Mouse (Mus musculus) ovary, adult 18-20 months (tissue): ENCODE results near the gene Col27a1.
A peak's percentile ranks its signal among the peaks of the same experiment; 100 is the strongest.
"Not testable (repeated sequence)": the region's sequence is repeated elsewhere in the genome, so short reads cannot be mapped to it uniquely, and the experiment has no call there.

Experiments
- DNase-seq: peaks from one replicate; pipeline ENCODE4 v3.0.0; 2022; ENCODE audit warnings: low spot score, mixed read lengths

Col27a1 gene

DNA sequence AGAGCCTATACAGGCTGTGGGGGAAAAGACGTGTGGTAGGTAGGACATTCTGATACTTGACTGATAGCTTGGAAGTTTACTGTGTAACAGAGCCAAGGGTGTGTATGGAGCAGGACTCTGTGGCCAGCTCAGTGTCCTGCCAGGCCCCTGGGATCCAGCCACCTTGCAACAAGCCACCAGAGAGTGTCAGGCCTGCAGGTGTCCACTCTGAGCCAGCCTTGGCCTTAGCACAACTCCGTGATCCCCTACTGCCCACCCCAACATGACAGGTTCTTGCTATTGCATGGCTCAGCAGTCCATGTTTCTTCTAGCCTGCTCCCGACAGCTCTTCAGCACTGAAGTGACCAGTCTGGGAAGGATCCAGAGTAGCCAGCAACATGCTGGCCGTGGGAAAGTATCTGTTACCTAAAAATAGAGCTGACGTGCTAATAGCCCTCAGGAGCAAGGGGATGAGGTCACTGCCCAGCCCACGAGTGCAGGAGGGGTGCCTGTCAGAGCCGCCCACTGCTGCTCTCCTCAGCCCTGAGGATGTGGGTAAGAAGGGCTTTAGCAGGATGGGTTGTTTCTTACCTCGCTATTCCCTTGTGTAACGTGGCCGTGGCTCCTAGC is 96.5 kb downstream of the Col27a1 start:
- no peak for DNase-seq

DNA sequence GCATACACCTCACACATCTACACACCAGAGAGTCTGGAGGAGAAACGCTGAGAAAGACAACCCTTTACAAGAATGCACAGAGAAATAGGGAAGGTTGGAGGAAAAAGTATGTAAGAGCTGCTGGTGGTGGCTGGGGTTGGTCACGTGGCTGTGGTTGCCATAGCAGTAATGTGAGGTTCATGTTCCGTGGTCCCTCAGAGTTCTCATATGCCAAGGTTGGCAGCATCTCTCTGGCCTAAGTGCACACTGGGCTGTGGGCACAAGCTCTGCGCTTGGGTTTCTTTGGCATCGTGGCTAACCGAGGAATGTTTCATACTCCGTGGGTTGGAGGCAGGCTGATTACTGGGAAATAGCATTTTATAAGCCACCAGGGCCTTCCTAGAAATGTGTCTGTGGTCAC is 97.6 kb downstream of the Col27a1 start:
- DNase-seq, result no peak

DNA sequence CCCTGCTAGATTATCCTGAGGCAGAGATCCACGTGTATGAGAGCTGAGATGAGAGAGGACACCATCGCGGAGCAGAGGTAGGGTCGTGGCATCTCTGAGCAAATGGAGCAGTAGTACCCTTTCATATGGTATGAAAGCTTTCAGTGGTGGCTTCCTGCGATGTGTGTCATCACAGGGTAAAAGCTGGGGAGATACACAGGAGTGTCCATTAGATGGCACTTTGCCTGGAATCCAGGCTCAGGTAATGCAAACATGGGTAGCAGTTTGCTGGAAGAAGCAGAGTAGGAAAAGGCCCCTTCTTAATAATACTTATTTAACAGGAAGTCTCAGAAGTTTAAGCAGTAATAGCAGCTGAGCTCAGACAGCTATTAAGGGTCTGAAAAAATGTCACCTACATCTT is 100.3 kb downstream of the Col27a1 start:
- DNase-seq, result no peak

DNA sequence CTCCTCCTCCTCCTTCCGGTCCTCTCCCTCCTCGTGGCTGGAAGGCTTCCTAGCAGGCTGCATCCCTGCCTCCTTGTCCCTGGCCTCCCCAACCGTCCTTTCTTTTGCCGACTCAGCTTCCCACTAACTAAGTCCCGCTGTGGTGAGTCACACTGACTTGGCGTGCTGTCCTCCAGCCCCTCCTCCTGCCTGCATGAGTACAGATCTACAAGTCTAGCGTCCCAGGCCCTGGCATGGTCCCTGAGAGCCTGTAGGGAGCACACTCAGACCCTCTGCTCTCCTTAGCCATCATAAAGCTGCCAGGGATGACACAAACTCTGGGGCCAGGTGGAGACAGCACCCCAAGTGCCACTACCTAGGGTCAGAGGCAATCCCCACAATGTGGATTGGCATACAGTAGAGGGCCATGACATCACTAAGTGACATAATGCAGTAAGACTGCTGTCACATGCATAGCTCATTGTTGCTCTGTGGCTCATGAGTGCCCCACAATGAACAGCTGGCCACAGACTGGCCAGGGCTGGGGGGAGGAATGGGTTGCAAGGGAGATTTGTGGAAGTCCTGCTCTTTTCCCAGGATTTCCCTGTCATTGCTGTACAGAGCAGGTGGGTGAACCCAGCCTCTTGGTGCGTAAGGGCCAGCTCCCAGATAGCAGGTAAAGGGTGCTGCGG is 102.4 kb downstream of the Col27a1 start:
- peak; percentile 70 for DNase-seq

DNA sequence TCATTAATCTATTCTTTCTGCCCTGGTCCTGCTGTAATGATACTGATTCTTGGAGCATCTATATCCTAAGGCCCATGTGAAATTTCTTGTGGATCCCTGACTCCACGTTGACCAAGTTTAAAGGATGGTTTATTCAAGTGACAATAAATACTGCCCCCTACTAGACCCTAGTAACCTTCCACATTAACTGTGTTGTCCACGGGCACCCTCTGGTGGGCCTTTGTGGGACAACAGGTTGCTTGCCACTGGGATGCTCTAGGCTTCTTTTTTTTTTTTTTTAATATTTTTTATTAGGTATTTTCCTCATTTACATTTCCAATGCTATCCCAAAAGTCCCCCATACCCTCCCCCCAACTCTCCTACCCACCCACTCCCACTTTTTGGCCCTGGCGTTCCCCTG is 105.8 kb downstream of the Col27a1 start:
- not testable (repeated sequence) for DNase-seq

DNA sequence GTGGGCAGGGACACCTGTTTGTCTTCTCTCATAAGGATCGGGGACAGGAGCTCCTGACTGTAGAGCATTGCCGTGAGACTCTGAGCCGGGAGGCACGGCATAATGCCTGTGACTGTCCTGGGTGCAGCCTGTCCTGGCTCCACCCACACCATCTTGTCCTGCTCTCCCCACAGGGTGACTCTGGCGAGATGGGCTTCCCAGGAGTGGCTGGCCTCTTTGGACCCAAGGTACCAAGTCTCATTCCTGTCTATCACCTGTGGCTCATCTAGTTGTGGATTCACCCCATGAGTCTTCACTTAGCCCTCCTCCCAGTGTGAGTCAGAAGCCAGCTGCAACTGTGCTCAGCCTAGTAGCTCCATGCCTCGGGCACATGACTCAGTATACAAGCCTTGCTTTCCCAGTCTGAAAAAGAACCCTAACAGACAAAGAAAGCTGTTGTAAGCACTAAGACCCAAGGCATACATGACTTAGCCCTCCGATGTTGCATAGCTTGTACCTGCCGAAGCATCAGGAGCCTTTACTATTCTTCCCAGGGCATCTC is 109.5 kb downstream of the Col27a1 start:
- DNase-seq, result no peak

DNA sequence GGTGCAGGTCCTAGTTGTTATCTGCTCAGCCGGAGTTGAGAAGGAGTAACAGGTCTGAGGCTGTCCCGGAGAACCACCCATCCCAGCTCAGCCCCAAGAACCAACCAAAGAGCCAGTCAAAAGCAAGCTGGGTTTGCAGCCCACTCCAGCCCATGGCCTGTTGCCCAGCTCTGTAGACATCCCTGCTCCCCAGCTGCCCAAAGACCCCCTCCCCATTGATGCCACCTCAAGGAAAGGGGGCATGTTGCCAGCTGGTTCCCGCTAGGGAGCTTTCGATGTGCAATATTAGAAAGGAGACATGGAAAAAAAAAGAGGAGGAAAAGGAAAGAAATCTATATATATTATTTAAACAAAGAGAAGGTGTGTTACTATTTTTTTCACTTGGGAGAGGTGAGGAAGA is 119.6 kb downstream of the Col27a1 start:
- no peak for DNase-seq

DNA sequence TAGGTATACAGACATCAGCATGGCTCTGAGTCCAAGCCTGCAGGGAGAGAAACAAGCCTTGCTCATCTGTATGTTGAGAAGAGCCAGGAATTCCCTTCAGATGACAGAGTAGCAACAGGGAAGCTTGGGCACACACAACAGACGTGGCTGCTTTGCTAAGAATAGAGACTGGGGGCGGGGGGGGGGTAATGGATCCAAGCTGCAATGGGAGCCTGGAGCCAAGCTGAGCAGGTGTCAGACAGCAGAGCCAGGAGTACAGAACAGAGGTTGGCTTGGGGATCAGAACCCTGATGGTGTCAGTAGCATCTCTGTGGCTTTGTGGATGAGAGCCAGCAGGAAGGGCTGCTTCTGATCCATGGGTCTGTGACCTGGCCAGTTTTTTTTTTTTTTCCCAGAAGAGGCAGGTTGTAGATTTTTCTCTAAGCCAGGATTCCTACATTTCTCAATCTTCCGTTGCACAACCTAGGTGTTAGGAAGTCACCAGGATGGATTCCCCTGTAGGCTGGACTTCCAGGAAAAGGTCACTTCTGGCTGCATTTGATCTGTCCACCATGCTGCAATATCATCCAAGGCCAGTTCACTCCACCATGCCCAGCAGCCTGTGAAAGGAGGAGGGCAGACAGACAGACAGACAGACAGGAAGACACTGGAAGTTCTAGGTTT is 124.7 kb downstream of the Col27a1 start:
- no peak for DNase-seq

DNA sequence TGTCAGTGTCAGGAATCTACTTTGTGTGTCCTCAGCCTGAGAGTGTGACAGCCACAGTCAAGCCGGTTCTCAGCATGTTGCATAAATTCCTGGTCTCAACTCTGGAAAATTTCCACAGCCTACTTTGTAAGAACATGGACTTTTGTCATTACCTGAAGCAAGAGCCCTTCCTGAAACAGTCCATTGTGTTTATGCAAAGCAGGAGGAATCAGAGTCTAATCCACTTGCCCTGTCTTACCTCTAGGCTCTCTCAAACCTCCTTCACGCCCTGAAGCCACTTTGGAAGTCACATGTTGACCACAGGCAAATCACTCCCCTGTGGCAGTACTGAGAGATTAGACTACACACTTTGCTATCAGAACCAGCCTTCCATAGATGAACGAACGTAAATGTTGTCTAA is 128.7 kb downstream of the Col27a1 start:
- no peak for DNase-seq

DNA sequence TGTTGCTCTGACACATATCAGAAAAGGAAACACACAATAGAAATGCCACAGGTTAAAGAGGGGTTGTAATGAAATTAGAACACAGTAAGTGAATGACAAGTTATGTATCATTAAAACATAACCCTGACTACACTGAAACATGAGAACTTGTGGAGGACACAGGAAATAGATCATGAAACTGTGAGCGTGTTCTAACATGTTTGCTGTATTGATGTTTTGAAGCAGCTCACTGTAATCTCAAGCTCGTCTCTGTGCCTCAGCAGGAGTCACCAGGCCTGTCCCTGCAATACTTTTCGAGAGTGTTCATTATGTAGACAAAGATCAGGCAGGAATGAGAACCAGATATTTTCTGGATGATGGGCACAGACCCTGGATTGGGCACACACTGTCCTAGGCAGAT is 129.8 kb downstream of the Col27a1 start:
- DNase-seq, result no peak

DNA sequence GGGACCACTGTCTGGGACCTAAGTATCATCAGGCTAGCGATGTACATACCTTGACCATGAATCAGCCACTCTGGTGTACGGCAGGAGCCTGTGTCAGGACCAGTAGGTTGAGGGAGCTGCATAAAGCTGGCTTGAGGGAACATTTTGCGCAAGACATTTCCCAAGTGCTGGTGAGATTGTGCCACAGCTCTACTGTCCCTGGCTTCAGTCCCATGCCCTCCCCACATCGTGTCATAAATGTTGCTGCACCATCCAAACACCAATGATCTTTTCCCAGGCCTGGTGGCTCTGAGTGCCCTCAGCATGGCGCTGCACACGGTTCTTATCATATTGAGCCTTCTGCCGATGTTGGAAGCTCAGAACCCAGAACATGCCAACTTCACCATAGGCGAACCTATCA is 130.5 kb downstream of the Col27a1 start, which contains the start of gene Orm1:
Gene Orm1, plus strand, starts transcription at position 266 of the 400 bp plus-strand sequence.
- no peak for DNase-seq

DNA sequence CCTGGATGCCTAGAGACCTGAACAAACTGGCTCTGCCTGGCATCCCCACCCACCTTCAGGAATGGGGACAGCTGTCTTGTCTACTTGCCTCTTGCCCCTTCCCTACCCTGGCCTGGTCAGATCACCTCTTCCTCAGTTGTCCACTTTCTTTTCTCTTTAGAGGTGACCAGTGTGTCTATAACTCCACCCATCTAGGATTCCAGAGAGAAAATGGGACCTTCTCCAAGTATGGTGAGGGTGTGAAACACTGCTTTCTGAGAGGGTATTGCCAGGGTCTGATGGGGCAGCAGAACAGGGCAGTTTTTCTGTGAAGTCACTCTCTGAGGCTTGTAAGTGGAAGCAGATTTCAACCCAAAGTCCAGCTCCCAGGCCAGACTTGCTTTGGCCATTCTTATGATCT is 131.5 kb downstream of the Col27a1 start:
- no peak for DNase-seq

DNA sequence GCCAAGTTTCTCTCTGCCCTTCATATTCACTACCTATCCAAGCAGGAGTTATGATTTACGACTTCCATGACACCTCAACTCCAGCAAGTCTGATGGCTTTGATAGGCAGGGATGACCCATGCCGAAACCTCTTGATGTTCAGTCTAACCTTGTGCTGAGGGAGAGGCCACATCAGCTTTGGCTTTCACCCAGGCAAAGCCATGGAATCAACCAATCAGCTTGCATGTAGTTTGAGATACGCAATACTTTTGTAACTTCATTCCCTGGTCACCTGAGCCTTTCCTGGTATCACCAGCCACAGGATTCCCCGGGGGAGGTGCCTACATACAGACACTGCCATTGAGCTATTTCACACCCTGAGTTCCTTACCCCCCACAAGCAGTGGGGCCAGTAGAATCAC is 132.9 kb downstream of the Col27a1 start:
- DNase-seq, result no peak

DNA sequence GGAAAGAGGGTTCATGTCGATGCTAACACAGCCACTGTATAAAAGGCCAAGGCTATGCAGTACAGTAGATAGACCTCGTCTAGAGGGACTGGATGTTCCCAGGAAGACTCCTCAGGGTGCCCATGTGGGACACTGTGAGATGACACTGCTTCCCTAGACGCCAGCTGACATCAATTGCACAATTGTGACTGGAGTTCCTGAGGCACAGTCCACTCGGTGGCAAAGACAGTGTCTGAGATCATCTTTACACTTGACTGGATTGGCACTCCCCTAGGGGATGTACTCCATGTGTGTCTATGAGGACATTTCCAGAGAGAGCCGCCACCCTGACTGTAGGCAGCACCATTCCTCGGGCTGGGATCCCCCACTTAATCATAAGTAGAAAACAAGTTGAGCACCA is 134.7 kb downstream of the Col27a1 start:
- no peak for DNase-seq

DNA sequence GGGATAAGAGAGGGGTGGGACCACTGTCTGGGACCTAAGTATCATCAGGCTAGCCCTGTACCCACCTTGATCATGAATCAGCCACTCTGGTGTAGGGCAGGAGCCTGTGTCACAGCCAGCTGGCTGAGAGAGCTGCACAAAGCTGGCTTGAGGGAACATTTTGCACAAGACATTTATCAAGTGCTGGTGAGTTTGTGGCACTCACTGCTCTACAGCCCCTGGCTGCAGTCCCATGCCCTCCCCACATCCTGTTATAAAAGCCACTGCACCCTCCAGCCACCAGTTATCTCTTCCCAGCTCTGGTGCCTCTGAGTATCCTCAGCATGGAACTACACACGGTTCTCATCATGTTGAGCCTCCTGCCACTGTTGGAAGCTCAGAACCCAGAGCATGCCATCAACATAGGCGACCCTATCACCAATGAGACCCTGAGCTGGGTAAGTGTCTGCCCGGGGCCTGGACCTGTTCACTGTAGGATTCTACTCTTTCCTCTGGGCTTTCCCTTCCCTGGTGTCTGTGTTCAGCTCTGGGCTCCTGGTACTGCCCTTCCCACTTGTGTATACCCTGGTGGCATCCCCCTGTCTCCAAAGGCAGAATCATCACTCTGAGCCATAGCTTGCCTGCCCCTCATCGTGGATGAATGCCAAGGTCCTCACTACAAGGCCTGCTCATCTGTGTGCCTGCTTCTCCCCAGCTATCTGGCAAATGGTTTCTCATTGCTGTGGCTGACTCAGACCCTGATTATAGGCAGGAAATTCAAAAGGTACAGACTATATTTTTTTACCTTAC is 142.3 kb downstream of the Col27a1 start, which contains the start of gene Orm3:
Gene Orm3, plus strand, starts transcription at position 286 of the 789 bp plus-strand sequence.
- no peak for DNase-seq

DNA sequence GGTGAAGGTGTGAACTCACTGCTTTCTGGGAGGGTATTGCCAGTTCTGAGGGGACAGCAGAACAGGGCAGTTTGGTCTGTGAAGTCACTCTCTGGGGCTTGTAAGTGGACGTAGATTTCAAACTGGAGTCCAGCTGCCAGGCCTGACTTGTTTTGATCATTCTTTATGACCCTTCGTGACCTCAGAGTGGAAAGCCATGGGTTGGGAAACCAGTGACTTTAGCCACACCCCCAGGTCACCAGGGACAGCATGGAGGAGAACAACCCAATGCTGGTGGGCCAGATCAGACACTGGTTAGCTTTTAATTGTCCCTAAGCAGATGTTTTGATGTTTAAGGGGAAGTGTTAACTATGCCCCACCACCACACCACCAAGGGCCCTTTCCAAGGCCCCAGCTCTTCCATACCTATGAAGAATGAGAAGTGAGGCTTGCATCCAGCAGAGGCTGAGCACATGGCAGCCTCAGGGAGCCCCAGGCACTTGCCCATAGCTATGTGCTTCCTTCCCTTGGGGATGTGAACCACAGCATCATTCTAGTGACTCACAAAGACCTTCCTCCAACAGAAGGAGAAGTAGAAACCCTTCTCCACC is 143.3 kb downstream of the Col27a1 start:
- no peak for DNase-seq

DNA sequence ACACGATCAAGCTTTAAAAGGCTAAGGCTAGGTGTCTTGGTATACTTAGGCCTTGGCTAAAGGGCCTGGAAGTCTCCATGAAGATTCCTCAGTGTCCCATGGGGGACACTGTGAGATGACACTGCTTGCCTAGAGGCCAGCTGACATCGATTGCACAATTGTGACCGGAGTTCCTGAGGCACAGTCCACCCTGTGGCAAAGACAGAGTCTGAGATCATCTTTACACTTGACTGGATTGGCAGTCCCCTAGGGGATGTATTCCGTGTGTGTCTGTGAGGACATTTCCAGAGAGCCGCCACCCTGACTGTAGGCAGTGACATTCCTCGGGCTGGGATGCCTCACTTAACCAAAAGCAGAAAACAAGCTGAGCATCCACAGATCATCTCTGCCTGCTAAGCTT is 146.1 kb downstream of the Col27a1 start:
- DNase-seq, result no peak

DNA sequence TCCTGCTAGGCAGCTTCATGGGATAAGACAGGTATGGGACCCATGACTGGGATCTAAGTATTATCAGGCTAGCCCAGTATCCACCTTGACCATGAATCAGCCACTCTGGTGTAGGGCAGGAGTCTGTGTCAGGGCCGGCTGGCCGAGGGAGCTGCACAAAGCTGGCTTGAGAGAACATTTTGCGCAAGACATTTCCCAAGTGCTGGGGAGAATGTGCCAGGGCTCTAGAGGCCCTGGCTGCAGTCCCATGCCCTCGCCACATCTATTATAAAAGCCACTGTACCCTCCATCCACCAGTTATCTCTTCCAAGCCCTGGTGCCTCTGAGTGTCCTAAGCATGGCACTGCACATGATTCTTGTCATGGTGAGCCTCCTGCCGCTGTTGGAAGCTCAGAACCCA is 148.3 kb downstream of the Col27a1 start, which contains the start of gene Orm2:
Gene Orm2, plus strand, starts transcription at position 300 of the 400 bp plus-strand sequence.
- DNase-seq, result no peak

DNA sequence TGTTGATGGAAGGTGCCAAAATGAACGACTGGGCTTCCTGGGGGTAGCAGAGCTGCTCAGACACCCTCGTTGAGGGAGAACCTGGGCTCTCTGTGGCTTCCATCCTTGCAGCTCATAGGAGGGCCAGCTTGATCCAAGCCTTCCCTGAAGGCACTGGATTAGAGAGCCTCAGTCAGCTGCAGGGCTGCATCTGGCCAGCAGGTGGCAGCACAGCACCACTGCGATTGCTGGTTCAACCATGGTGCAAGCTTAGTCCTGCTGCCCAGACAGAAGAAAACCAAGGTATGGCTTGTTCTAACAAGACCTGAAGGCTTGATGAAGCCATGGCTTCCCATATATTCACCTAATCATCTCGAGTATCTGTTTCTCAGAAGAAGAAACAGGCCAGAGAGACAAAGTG is 154.8 kb downstream of the Col27a1 start:
- peak; percentile 43 for DNase-seq

DNA sequence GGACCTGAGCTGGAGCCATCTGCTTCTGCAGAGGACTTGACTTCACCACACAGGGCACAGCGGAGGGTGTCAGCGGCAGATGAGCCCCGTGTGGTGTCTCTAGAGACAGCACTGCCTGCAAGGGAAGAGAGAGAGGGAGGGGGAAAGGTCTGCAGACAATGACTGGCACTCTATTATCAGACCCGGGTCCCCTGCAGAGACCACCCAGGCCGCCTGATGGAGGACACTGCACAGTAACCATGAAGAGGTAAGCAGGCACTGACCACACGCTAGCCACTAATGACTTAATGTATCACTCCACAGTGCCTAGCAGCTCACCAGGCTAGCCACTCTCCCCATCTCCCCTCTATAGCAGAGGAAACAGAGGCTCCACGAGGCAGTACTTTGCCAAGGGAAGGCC is 157.1 kb downstream of the Col27a1 start:
- DNase-seq, result no peak

DNA sequence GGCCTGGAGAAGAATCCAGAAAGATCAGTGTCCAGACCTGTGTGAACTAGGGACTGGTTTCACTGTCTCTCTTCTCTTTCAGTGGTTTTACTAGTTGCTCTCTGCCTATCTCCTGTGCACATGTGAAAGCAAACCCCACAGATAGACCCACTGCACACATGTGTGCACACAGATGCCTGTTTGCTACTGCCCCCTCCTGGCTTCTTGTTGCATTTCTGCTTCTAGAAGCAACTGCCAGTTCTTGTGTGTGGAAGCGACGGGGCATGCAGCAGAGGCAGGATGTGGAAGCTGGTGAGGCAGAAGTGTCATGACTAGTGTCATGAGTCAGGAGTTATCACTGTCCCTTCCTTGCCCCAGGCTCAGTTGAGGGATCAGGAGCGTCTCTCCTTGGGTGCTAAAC is 158.1 kb downstream of the Col27a1 start:
- no peak for DNase-seq

DNA sequence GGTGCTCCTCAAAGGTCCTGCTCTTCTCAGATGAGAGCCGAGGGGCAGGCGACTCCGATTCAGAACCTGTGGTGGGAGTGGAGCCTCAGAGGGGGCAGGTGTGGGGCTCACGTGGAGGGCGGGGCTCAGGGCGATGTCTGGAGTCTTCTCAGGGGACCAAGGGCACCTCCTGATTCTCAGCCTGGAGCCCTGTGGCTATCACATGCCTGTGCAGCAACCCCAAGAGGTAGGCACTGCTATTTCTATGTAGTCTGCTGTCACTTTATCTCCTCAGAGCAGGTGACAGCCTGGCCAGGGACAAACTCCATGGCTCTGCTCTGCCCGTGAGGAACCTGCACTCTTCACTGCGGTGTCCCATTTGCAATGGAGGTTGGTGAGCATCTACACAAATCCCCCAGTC is 159.6 kb downstream of the Col27a1 start:
- DNase-seq, result no peak
